Mouse (Mus musculus): Measurements from ENCODE around the gene Spef2. TPM values are rescaled to one million over a fixed set of nuclear protein-coding genes. Genes with fewer than 3 reads are reported as not detected.
"Not testable (repeated sequence)": the region's sequence is repeated elsewhere in the genome, so short reads cannot be mapped to it uniquely, and the experiment has no call there.

The Spef2 gene
- polyA plus RNA-seq (2012; rRNA removed) = 0.30 and 0.48 TPM in 2 replicates

DNA sequence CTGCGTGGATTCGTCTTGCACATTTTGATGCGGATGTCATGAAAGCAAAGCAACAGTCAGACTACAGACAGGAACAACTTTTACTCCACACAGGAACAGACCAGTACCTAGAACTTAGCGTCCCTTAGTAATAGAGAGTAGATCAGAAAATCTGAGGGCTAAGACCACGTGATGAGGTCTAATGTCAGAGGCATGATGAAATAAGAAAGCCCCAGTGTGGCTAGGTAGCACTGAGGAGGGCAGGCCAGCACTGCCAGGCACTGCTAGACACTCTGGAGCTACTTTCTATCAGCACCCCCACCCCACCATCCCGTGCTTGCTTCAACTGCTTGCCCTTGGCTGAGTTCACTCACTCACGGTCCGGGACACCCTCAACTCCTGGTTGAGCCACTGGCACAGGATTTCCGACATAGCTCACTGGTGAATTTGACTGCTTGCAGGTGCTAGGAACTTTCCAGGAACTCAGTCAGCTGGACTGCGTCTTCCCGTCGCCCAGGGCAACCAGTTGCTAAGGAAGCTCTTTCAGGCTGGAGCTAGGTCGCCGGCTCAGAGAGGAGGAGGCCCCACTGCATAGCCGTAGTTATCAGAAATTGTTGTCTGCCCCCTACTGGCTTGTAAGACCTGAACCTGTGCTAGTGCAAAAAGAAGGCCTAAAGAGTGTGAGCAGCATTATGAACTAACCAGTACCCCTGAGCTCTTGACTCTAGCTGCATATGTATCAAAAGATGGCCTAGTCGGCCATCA is at the start of gene Spef2:
Spef2 (minus strand) TSS at position 510 of the 744 bp plus-strand sequence.
- Histone ChIP-seq H3K4me1 (ENCODE audit: control insufficient read depth, insufficient read depth, low read length) (no peaks in the 10 kb centered on the region), H3K27ac (ENCODE audit: insufficient read depth, low read length) (no peak within 1 kb of the TSS), H3K4me3 (ENCODE audit: insufficient read depth, low read length) (peak within 1 kb of the TSS; percentile 7; the same call in 1 of the 2 replicates)
- TF ChIP-seq CTCF (IDR thresholded peaks at IDR 0.05; ENCODE audit: extremely low read depth, insufficient read depth, low read length) = 0 out of 2 replicates have a peak, but pooled peaks have one; percentile 15
- TF ChIP-seq POLR2A (IDR thresholded peaks at IDR 0.05; ENCODE audit: extremely low read depth, insufficient read depth, low read length) = no peak

DNA sequence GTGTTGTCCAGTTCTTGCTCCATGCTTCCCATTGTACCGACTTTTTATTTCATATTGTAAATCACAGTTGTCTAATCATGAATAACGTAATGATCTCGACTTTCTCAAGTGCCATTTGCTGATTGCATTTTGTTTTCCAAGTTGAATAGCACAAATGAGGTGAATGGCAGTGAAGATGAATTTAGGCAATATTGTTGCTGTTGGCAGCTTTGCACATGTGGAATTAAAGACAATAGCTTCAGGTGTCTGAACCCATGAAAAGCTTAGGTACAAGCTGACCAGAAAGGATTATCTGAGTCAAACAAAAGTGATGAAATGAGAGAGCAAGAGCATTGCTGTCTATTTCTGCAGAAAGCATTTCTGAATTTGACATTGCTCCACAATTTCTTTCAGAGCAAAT is 45.5 kb upstream of the Spef2 start:
- Histone ChIP-seq H3K4me1 (ENCODE audit: control insufficient read depth, insufficient read depth, low read length) (no peaks in the 10 kb centered on the region), H3K4me3 (ENCODE audit: insufficient read depth, low read length) (no peak overlapping the region), H3K27ac (ENCODE audit: insufficient read depth, low read length) (no peak overlapping the region)
- no peak for TF ChIP-seq CTCF (IDR thresholded peaks at IDR 0.05; ENCODE audit: extremely low read depth, insufficient read depth, low read length)
- no peak for TF ChIP-seq POLR2A (IDR thresholded peaks at IDR 0.05; ENCODE audit: extremely low read depth, insufficient read depth, low read length)

DNA sequence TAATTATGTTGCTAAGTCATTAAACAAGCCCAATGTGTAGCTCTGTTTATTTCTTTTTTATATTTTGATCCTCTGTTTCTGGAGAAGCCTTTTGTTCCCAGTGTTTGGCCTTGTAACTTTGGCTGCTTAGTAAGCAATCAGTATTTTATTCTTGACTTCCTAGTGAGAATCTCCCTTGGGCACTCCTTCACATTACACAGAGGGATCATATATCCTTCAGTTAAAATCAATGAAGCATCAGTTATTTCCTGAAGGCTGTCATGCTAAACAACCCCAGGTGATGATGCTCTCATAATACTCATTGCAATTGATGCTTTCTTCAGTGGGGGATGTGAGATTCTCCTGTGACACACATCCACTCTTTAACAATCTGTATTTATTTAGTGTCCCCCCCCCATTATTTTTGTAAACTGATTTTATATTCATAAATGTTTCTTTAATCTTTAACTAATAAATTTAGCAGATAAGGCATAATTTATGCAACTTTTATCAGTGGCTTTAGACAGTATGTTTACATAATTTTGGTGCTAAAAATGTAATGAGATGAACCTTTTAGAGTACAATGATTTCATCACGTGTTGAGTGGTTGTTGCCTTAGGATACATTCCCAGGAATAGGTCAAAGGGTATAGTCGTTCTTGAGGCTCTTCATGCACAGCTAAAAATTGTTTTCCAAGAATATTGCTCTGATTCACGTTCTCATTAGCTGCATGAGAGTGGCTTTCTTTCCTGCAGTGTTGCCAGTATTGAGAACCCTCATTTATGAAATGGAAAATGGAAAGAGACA is 39.8 kb upstream of the Spef2 start:
- no peak overlapping the region for H3K27ac ChIP-seq (ENCODE audit: insufficient read depth, low read length)
- TF ChIP-seq CTCF (IDR thresholded peaks at IDR 0.05; ENCODE audit: extremely low read depth, insufficient read depth, low read length) (no peak), POLR2A (IDR thresholded peaks at IDR 0.05; ENCODE audit: extremely low read depth, insufficient read depth, low read length) (no peak)
- no peak overlapping the region for H3K4me3 ChIP-seq (ENCODE audit: insufficient read depth, low read length)
- H3K4me1 ChIP-seq (ENCODE audit: control insufficient read depth, insufficient read depth, low read length) = no peaks in the 10 kb centered on the region

DNA sequence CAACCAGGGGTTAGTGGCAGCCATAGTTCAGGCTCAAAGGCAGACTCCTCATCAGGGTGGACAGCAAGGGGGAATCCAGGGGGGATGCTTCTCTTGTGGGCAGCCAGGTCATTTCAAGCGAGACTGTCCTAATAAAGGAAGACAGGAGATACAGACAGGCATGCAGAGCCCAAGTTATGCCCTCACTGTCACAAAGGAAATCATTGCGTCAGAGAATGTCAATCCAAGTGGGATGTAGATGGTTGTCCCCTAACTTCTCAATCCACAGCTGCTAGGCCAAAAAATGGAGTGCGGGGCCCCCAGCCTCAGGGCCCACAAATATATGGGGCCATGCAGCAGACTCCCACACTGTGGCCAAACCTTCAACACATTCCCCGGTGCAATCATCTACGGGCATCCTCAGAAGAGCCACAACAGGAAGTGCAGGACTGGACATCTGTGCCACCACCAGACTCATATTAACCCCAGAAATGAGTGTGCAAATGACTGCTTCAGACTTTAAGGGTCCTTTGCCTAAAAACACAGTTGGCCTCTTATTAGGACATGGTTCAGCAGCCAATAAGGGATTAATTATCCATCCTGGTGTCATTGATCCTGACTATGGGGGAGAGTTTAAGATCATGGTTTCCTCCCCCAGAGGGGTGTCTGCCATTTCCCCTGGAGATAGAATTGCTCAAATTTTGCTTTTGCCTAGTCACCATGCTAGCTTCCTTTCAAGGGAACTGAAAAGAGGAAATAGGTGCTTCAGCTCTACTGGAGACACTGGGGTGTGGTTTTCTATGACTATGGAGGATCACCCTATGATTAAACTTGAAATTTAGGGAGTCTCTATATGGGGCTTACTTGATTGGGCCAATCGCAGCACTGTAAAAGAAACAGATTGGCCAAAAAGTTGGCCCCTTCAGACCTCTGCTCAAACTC is 25.8 kb upstream of the Spef2 start:
- H3K4me1 ChIP-seq (ENCODE audit: control insufficient read depth, insufficient read depth, low read length); H3K27ac ChIP-seq (ENCODE audit: insufficient read depth, low read length); H3K4me3 ChIP-seq (ENCODE audit: insufficient read depth, low read length): not testable (repeated sequence)

DNA sequence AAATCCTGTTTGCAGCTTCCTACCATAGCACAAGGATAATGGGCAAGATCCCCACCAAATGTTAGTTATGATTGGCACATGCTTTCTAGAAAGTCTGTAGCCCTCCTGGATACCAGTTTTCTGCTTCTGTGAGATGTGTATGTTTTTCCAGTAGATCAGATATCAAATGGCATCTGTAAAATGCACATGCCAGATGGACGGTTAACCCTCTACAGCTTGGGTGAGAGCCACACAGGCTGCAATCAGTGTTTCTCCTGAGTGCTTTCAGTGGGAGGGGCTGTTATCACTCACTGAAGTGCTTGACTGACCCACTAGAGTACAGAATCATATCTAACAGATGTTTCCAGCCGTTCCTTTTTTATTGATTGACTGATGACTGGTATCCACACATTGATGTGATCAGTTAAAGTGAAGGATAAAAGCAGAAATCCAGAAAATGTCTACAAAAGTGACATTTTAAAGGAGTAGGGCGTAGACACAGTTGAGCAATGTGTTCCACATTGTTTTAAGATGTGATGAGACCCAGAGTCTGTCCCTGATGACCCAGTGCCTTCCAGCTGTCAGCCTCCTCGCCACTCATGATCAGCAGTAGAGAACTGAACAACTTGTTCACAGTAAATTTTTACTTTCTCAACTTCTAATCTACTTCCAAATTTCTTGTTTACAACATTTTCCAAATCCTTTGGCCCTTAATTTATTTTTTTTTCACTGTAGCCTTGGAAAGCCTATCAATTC is 19.7 kb upstream of the Spef2 start:
- H3K4me1 ChIP-seq (ENCODE audit: control insufficient read depth, insufficient read depth, low read length) = no peaks in the 10 kb centered on the region
- no peak overlapping the region for H3K4me3 ChIP-seq (ENCODE audit: insufficient read depth, low read length)
- H3K27ac ChIP-seq (ENCODE audit: insufficient read depth, low read length) = no peak overlapping the region
- TF ChIP-seq POLR2A (IDR thresholded peaks at IDR 0.05; ENCODE audit: extremely low read depth, insufficient read depth, low read length) (no peak), CTCF (IDR thresholded peaks at IDR 0.05; ENCODE audit: extremely low read depth, insufficient read depth, low read length) (no peak)

DNA sequence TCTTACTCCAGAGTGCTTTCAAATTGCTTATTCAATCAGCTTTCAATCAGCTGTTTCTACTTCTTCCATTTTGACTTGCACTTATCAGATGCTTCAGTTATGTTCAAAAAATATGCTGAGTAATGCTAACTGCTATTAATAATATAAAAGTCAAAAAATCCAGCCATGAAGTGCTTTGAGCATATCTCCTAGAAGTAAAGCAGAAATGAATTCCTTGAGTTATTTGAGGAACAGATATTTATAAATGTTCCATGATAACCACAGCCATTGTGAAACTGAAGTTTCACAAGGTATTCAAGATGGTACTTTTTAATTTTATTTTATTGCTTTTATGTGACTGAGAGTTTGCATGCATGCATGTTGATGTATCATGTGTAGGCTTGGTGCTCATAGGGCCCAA is 18.4 kb upstream of the Spef2 start:
- TF ChIP-seq POLR2A (IDR thresholded peaks at IDR 0.05; ENCODE audit: extremely low read depth, insufficient read depth, low read length) = no peak
- TF ChIP-seq CTCF (IDR thresholded peaks at IDR 0.05; ENCODE audit: extremely low read depth, insufficient read depth, low read length) = no peak
- Histone ChIP-seq H3K4me1 (ENCODE audit: control insufficient read depth, insufficient read depth, low read length) (no peaks in the 10 kb centered on the region), H3K4me3 (ENCODE audit: insufficient read depth, low read length) (no peak overlapping the region)

DNA sequence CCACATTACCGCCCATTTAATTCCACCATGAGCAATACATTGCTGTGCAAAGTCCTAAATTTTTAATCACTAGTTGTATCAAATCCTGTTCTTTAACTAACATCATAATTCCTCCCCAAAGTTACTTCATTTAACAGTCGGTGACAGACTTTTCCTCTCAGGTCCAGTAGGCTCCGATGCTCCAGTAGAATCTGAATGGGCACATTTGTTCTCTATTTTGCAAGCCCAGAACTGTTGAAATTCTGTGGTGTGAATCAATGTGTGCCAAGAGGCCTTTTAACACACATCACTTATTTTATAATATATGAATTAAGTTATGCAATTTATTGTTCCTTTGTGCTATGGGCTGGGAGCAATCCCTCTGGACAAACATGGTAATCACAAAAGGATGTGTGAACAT is 2.3 kb upstream of the Spef2 start:
- no peak overlapping the region for H3K4me3 ChIP-seq (ENCODE audit: insufficient read depth, low read length)
- H3K4me1 ChIP-seq (ENCODE audit: control insufficient read depth, insufficient read depth, low read length) = no peaks in the 10 kb centered on the region
- no peak overlapping the region for H3K27ac ChIP-seq (ENCODE audit: insufficient read depth, low read length)
- TF ChIP-seq CTCF (IDR thresholded peaks at IDR 0.05; ENCODE audit: extremely low read depth, insufficient read depth, low read length) (no peak), POLR2A (IDR thresholded peaks at IDR 0.05; ENCODE audit: extremely low read depth, insufficient read depth, low read length) (no peak)

More for the DNA sequence above, 18.4 kb upstream of the Spef2 start:
- no peak overlapping the region for H3K27ac ChIP-seq (ENCODE audit: insufficient read depth, low read length)

DNA sequence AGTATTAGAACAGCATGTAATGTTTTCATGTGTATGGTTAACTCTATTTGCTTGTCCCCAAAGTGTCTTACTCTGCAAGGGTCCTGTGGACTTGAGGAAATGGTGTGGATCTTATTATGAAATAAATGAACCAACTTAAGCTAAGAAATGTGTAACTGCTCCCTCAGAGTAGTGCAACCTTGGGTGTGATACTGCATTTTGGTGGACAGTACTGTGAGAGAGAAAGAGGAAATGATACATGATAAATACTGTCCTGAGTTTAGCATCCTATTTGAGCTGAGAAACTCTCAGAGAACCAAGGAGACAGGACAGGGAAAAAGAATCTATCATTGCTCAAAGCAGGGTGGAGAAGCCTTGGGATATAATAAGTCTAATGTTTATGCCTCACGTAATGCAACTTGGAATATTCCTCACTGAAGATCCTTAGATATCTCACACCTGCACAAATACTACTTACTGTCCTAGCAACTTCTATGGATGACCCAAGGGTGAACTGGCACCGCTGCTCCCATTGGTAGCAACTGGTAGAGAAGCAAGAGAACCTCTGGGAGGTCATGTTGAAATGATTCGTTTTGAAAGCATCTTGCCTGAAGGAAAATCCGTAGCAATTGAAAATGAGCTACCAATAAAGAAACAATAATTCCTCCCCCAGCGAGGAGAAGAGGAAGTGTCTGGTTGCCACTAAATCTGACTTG is 1.1 kb downstream of the Spef2 start:
- Histone ChIP-seq H3K27ac (ENCODE audit: insufficient read depth, low read length) (no peak overlapping the region), H3K4me3 (ENCODE audit: insufficient read depth, low read length) (no peak overlapping the region), H3K4me1 (ENCODE audit: control insufficient read depth, insufficient read depth, low read length) (no peaks in the 10 kb centered on the region)
- TF ChIP-seq CTCF (IDR thresholded peaks at IDR 0.05; ENCODE audit: extremely low read depth, insufficient read depth, low read length) = no peak
- TF ChIP-seq POLR2A (IDR thresholded peaks at IDR 0.05; ENCODE audit: extremely low read depth, insufficient read depth, low read length) = no peak
